Mouse (Mus musculus) hindbrain, embryonic 16.5 days (tissue): ENCODE results near the gene Plcl1. TPM values are rescaled to one million over a fixed set of nuclear protein-coding genes. Genes with fewer than 3 reads are reported as not detected.

Experiments
- polyA plus RNA-seq: library from polyadenylated mRNA; unstranded; fragments of >200 nt; fragmentation: Nextera tagmentation; extraction: Ambion mirVana; gene quantifications from 2 replicates; pipeline ENCODE4 v1.2.1, GENCODE M21; 2015

Gene Plcl1
- polyA plus RNA-seq, 1 experiment from 2014 or later: 3.7 TPM

Other genes with a start within 250 kb of the Plcl1 start
- 13.0 and 15.5 TPM in 2 replicates for gene Rftn2, start 179.1 kb upstream of the Plcl1 start, polyA plus RNA-seq
- gene Mars2, start 168.7 kb upstream of the Plcl1 start, polyA plus RNA-seq: 3.5 and 3.7 TPM in 2 replicates
- gene Boll, start 42.5 kb upstream of the Plcl1 start, polyA plus RNA-seq: 0.19 TPM in 1 of 2 replicates, not detected in the other